Mouse (Mus musculus): ENCODE data around the gene Olfr686. TPM values are rescaled to one million over a fixed set of nuclear protein-coding genes. Genes with fewer than 3 reads are reported as not detected.

Gene Olfr686
- polyA plus RNA-seq (2017; shearing (Covaris generic)), result not detected

DNA sequence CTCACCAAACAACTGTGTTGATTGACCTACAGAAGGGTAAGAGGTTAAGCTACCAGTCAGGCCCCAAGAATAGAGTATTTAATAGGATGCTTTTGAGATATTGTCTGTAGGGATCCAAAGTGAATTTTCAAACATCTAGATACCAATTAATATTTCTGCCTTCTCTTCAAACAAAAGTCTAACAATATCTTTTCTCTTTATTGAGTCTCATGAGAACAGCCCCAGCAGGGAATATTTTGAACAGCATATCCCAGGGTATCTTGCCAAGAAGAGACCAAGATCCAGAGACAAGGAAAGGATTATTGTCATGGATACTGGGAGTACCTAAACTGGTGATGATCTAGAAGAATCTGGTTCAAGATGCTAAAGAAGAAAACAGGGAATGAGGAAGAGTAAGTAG, at the start of gene Olfr686:
Gene Olfr686, minus strand, starts transcription at position 101 of the 400 bp plus-strand sequence.

DNA sequence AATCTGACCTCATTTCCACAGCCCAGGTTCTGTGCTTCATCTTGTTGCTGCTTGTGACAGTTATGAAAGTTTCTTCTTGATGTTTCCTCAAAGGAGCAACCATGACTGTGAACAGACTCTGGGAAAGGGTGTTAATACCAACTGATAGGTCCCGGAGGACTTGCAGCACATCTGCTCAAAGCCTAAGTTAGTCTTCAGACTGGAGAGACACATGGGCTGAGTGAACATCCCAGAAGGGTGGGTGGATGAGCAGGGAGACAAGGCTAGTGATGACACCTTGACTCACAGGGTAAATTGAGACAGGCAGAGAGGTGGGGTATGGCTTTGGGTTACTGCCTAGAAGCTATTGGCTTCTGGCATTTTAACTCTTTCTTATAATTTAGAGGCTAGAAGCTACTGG, 21.4 kb downstream of the Olfr686 start, which contains the start of gene Olfr685:
Gene Olfr685, minus strand, starts transcription at position 101 of the 400 bp plus-strand sequence.

DNA sequence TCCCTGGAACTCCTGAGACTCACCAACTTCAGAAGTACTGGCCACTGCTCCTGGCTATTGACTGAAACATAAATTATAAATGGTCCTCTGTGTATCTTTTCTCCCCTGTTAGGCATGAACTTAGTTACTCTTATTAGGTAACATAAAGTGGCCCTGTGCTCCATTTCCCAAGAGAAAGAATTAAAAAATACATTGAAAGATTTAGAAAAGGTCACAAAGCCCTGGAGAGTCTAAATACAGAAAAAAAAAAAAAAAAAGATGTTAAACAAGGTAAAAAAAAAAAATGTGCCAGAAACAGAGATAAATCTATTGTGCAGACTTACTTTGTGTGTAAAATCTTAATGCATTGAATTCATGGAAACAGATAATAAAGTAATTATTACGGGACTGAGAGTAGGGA, 43.7 kb downstream of the Olfr686 start, which contains the start of gene Olfr684:
Gene Olfr684, minus strand, starts transcription at position 101 of the 400 bp plus-strand sequence.

Other genes with a start within 250 kb of the Olfr686 start
- not detected for gene Olfr670, start 244.9 kb downstream of the Olfr686 start, polyA plus RNA-seq (2017; shearing (Covaris generic))
- gene Olfr671, start 228.4 kb downstream of the Olfr686 start, polyA plus RNA-seq (2017; shearing (Covaris generic)), result 0.13 TPM
- gene Olfr672, start 205.5 kb downstream of the Olfr686 start, polyA plus RNA-seq (2017; shearing (Covaris generic)), result not detected
- gene Olfr675, start 179.0 kb downstream of the Olfr686 start, polyA plus RNA-seq (2017; shearing (Covaris generic)), result 0.08 TPM
- not detected for gene Olfr676, start 174.8 kb downstream of the Olfr686 start, polyA plus RNA-seq (2017; shearing (Covaris generic))
- not detected for gene Olfr677, start 156.1 kb downstream of the Olfr686 start, polyA plus RNA-seq (2017; shearing (Covaris generic))
- not detected for gene Olfr678, start 143.0 kb downstream of the Olfr686 start, polyA plus RNA-seq (2017; shearing (Covaris generic))
- not detected for gene Olfr679, start 126.3 kb downstream of the Olfr686 start, polyA plus RNA-seq (2017; shearing (Covaris generic))
- not detected for gene Olfr680-ps1, start 114.7 kb downstream of the Olfr686 start, polyA plus RNA-seq (2017; shearing (Covaris generic))
- gene Olfr681, start 90.6 kb downstream of the Olfr686 start, polyA plus RNA-seq (2017; shearing (Covaris generic)), result not detected
- gene Olfr683, start 60.5 kb downstream of the Olfr686 start, polyA plus RNA-seq (2017; shearing (Covaris generic)), result not detected
- gene Olfr684, start 43.8 kb downstream of the Olfr686 start, polyA plus RNA-seq (2017; shearing (Covaris generic)), result not detected
- gene Olfr685, start 21.5 kb downstream of the Olfr686 start, polyA plus RNA-seq (2017; shearing (Covaris generic)), result not detected
- not detected for gene Olfr688, start 80.6 kb upstream of the Olfr686 start, polyA plus RNA-seq (2017; shearing (Covaris generic))
- gene Olfr689, start 103.7 kb upstream of the Olfr686 start, polyA plus RNA-seq (2017; shearing (Covaris generic)), result 0.05 TPM
- not detected for gene Olfr690, start 126.6 kb upstream of the Olfr686 start, polyA plus RNA-seq (2017; shearing (Covaris generic))
- not detected for gene Olfr691, start 134.8 kb upstream of the Olfr686 start, polyA plus RNA-seq (2017; shearing (Covaris generic))
- gene Olfr692, start 160.7 kb upstream of the Olfr686 start, polyA plus RNA-seq (2017; shearing (Covaris generic)), result not detected
- not detected for gene Gm5901, start 167.6 kb upstream of the Olfr686 start, polyA plus RNA-seq (2017; shearing (Covaris generic))
- gene Fam160a2, start 192.6 kb upstream of the Olfr686 start, polyA plus RNA-seq (2017; shearing (Covaris generic)), result 36.8 TPM
- not detected for gene Cnga4, start 197.1 kb upstream of the Olfr686 start, polyA plus RNA-seq (2017; shearing (Covaris generic))
- gene Cckbr, start 218.2 kb upstream of the Olfr686 start, polyA plus RNA-seq (2017; shearing (Covaris generic)), result not detected